Mouse (Mus musculus) stomach, embryonic 15.5 days (tissue): ENCODE data around the gene Gfpt1. TPM values are rescaled to one million over a fixed set of nuclear protein-coding genes. Genes with fewer than 3 reads are reported as not detected.

Experiments used
- ATAC-seq: fragments of 200-750 bp; cut with Nextera tagmentation; 2 replicates; pipeline ENCODE4 v1.8.0; 2017; ENCODE audit warnings: low read depth, moderate number of reproducible peaks, moderate TSS enrichment; ENCODE audit not compliant: insufficient read depth, low FRiP score
- H3K27ac ChIP-seq: fragments of 300-500 bp; sonication (generic); 2 replicates; pipeline ENCODE4 v1.5.1; 2015; ENCODE audit warnings: mild to moderate bottlenecking, inconsistent platforms
- H3K27me3 ChIP-seq: fragments of 300-500 bp; sonication (generic); replicated peaks from 2 replicates; pipeline ENCODE4 v1.6.1; 2015; ENCODE audit warnings: inconsistent platforms
- H3K36me3 ChIP-seq: fragments of 300-500 bp; sonication (generic); 2 replicates; pipeline ENCODE4 v1.6.1; 2015; ENCODE audit warnings: inconsistent platforms
- H3K4me1 ChIP-seq: fragments of 300-500 bp; sonication (generic); 2 replicates; pipeline ENCODE4 v1.6.1; 2015; ENCODE audit warnings: inconsistent platforms
- H3K4me2 ChIP-seq: fragments of 300-500 bp; sonication (generic); 2 replicates; pipeline ENCODE4 v1.6.1; 2015; ENCODE audit warnings: mild to moderate bottlenecking, inconsistent platforms
- H3K4me3 ChIP-seq: fragments of 300-500 bp; sonication (generic); replicated peaks from 2 replicates; pipeline ENCODE4 v1.5.1; 2015; ENCODE audit warnings: inconsistent platforms
- H3K9ac ChIP-seq: fragments of 300-500 bp; sonication (generic); 2 replicates; pipeline ENCODE4 v1.6.1; 2015; ENCODE audit warnings: inconsistent platforms
- H3K9me3 ChIP-seq: fragments of 300-500 bp; sonication (generic); 2 replicates; pipeline ENCODE4 v1.6.1; 2016; ENCODE audit warnings: inconsistent platforms
- WGBS: fragments of 180-500 bp; shearing (Covaris S2); methylation state at CpG from one replicate; pipeline ENCODE4 v1.1.7; 2015; 5-methylcytosine and 5-hydroxymethylcytosine counted together
- polyA plus RNA-seq: library from polyadenylated mRNA; unstranded; fragments of >200 nt; fragmentation: Nextera tagmentation; extraction: Ambion mirVana; gene quantifications from 2 replicates; pipeline ENCODE4 v1.2.1, GENCODE M21; 2015

The Gfpt1 gene
- polyA plus RNA-seq, 1 experiment from 2014 or later = 24.8 TPM

- Histone ChIP-seq H3K4me1 (peaks cover 30% of the 10 kb centered on the region), H3K36me3 (no peaks in the 10 kb centered on the region), H3K9me3 (no peaks in the 10 kb centered on the region), H3K9ac (no peak overlapping the region), H3K4me2 (no peak overlapping the region), H3K27ac (no peak overlapping the region), H3K27me3 (no peaks in the 10 kb centered on the region), H3K4me3 (no peak overlapping the region)
- 84% methylated on average over 1 of the region's 1 CpGs for WGBS
- no peak for ATAC-seq
Measured at GRCm38 (mm10) chr6:87103314-87103713, 60.7 kb downstream of the Gfpt1 start.

- no peak for ATAC-seq
- peaks cover 26% of the 10 kb centered on the region for H3K4me1 ChIP-seq
- no peak within 1 kb of the TSS for H3K4me3 ChIP-seq
- no peaks in the 10 kb centered on the region for H3K9me3 ChIP-seq
- no peak within 1 kb of the TSS for H3K4me2 ChIP-seq
- no peaks in the 10 kb centered on the region for H3K36me3 ChIP-seq
- H3K27me3 ChIP-seq = no peaks in the 10 kb centered on the region
- no peak within 1 kb of the TSS for H3K27ac ChIP-seq
- no peak within 1 kb of the TSS for H3K9ac ChIP-seq
- WGBS = 81% methylated on average over 11 of the region's 11 CpGs
Measured at GRCm38 (mm10) chr6:87104123-87104796, 61.6 kb downstream of the Gfpt1 start, which contains the start of gene D6Ertd527e. Gene D6Ertd527e (plus strand): TSS chr6:87104746.

- ATAC-seq = no peak
- H3K4me3 ChIP-seq = no peak overlapping the region
- no peaks in the 10 kb centered on the region for H3K27me3 ChIP-seq
- H3K27ac ChIP-seq = no peak overlapping the region
- no peaks in the 10 kb centered on the region for H3K36me3 ChIP-seq
- H3K4me1 ChIP-seq = no peaks in the 10 kb centered on the region
- H3K9ac ChIP-seq = no peak overlapping the region
- 92% methylated on average over 1 of the region's 1 CpGs for WGBS
- no peaks in the 10 kb centered on the region for H3K9me3 ChIP-seq
- H3K4me2 ChIP-seq = no peak overlapping the region
Measured at GRCm38 (mm10) chr6:87111493-87111892, 68.8 kb downstream of the Gfpt1 start.

GRCm38 (mm10) chr6:87112125-87112524 lies 69.5 kb downstream of the Gfpt1 start:
- WGBS = 79% methylated on average over 6 of the region's 6 CpGs
- no peak overlapping the region for H3K27ac ChIP-seq
- ATAC-seq = no peak

GRCm38 (mm10) chr6:87115981-87116380 lies 73.3 kb downstream of the Gfpt1 start:
- no peak overlapping the region for H3K4me2 ChIP-seq
- H3K9ac ChIP-seq = no peak overlapping the region
- H3K36me3 ChIP-seq = no peaks in the 10 kb centered on the region
- H3K4me3 ChIP-seq = no peak overlapping the region
- ATAC-seq = no peak
- no peak overlapping the region for H3K27ac ChIP-seq
- WGBS = 78% methylated on average over 2 of the region's 2 CpGs
- H3K4me1 ChIP-seq = 0 out of 2 replicates have a peak, but pooled peaks cover 2% of the 10 kb centered on the region
- no peaks in the 10 kb centered on the region for H3K9me3 ChIP-seq
- H3K27me3 ChIP-seq = no peaks in the 10 kb centered on the region

More at GRCm38 (mm10) chr6:87112125-87112524, 69.5 kb downstream of the Gfpt1 start:
- Histone ChIP-seq H3K4me3 (no peak overlapping the region), H3K4me2 (no peak overlapping the region), H3K36me3 (no peaks in the 10 kb centered on the region), H3K9me3 (no peaks in the 10 kb centered on the region), H3K27me3 (no peaks in the 10 kb centered on the region), H3K4me1 (no peaks in the 10 kb centered on the region), H3K9ac (no peak overlapping the region)

- no peak overlapping the region for H3K4me2 ChIP-seq
- no peak overlapping the region for H3K4me3 ChIP-seq
- H3K27me3 ChIP-seq = no peaks in the 10 kb centered on the region
- H3K9ac ChIP-seq = no peak overlapping the region
- H3K9me3 ChIP-seq = no peaks in the 10 kb centered on the region
- H3K27ac ChIP-seq = no peak overlapping the region
- 0 out of 2 replicates have a peak, but pooled peaks cover 2% of the 10 kb centered on the region for H3K4me1 ChIP-seq
- no peak for ATAC-seq
- WGBS = 84% methylated on average over 7 of the region's 7 CpGs
- no peaks in the 10 kb centered on the region for H3K36me3 ChIP-seq
Measured at GRCm38 (mm10) chr6:87116596-87116995, 74.0 kb downstream of the Gfpt1 start.

GRCm38 (mm10) chr6:87119066-87119837 lies 76.6 kb downstream of the Gfpt1 start:
- WGBS = 79% methylated on average over 20 of the region's 20 CpGs
- Histone ChIP-seq H3K4me1 (0 out of 2 replicates have a peak, but pooled peaks cover 2% of the 10 kb centered on the region), H3K9me3 (no peaks in the 10 kb centered on the region), H3K36me3 (no peaks in the 10 kb centered on the region), H3K4me3 (no peak overlapping the region), H3K27me3 (no peaks in the 10 kb centered on the region), H3K4me2 (no peak overlapping the region), H3K9ac (no peak overlapping the region), H3K27ac (0 out of 2 replicates have a peak overlapping the region, but pooled peaks have one; percentile 2)
- ATAC-seq = peak; percentile 58

GRCm38 (mm10) chr6:87119975-87120374 lies 77.3 kb downstream of the Gfpt1 start:
- Histone ChIP-seq H3K27ac (0 out of 2 replicates have a peak overlapping the region, but pooled peaks have one; percentile 2), H3K4me2 (no peak overlapping the region), H3K9ac (no peak overlapping the region), H3K4me1 (0 out of 2 replicates have a peak, but pooled peaks cover 2% of the 10 kb centered on the region), H3K36me3 (no peaks in the 10 kb centered on the region), H3K9me3 (no peaks in the 10 kb centered on the region), H3K4me3 (no peak overlapping the region), H3K27me3 (no peaks in the 10 kb centered on the region)
- 54% methylated on average over 4 of the region's 4 CpGs for whole genome bisulfite sequencing
- ATAC-seq = peak; percentile 54; the same call in 1 of the 2 replicates

GRCm38 (mm10) chr6:87120661-87121060 lies 78.0 kb downstream of the Gfpt1 start:
- Histone ChIP-seq H3K4me1 (0 out of 2 replicates have a peak, but pooled peaks cover 2% of the 10 kb centered on the region), H3K9ac (no peak overlapping the region), H3K4me3 (no peak overlapping the region), H3K27ac (no peak overlapping the region), H3K27me3 (no peaks in the 10 kb centered on the region), H3K4me2 (no peak overlapping the region), H3K36me3 (no peaks in the 10 kb centered on the region), H3K9me3 (no peaks in the 10 kb centered on the region)
- no peak for ATAC-seq
- WGBS = 84% methylated on average over 6 of the region's 6 CpGs

- no peaks in the 10 kb centered on the region for H3K9me3 ChIP-seq
- no peak overlapping the region for H3K9ac ChIP-seq
- no peak for ATAC-seq
- no peaks in the 10 kb centered on the region for H3K27me3 ChIP-seq
- H3K27ac ChIP-seq = no peak overlapping the region
- 59% methylated on average over 7 of the region's 7 CpGs for WGBS
- 0 out of 2 replicates have a peak, but pooled peaks cover 3% of the 10 kb centered on the region for H3K4me1 ChIP-seq
- no peak overlapping the region for H3K4me3 ChIP-seq
- no peak overlapping the region for H3K4me2 ChIP-seq
- H3K36me3 ChIP-seq = no peaks in the 10 kb centered on the region
Measured at GRCm38 (mm10) chr6:87121961-87122360, 79.3 kb downstream of the Gfpt1 start.

- WGBS = 71% methylated on average over 6 of the region's 6 CpGs
- ATAC-seq = no peak
Measured at GRCm38 (mm10) chr6:87123406-87123805, 80.8 kb downstream of the Gfpt1 start.

GRCm38 (mm10) chr6:87123973-87124372 lies 81.3 kb downstream of the Gfpt1 start:
- Histone ChIP-seq H3K27me3 (no peaks in the 10 kb centered on the region), H3K27ac (no peak overlapping the region), H3K4me1 (0 out of 2 replicates have a peak, but pooled peaks cover 11% of the 10 kb centered on the region), H3K36me3 (no peaks in the 10 kb centered on the region), H3K4me3 (no peak overlapping the region), H3K4me2 (no peak overlapping the region), H3K9ac (no peak overlapping the region), H3K9me3 (no peaks in the 10 kb centered on the region)
- 79% methylated on average over 4 of the region's 4 CpGs for WGBS
- ATAC-seq = no peak

More at GRCm38 (mm10) chr6:87123406-87123805, 80.8 kb downstream of the Gfpt1 start:
- Histone ChIP-seq H3K36me3 (no peaks in the 10 kb centered on the region), H3K4me3 (no peak overlapping the region), H3K9ac (no peak overlapping the region), H3K9me3 (no peaks in the 10 kb centered on the region), H3K4me2 (no peak overlapping the region), H3K4me1 (0 out of 2 replicates have a peak, but pooled peaks cover 11% of the 10 kb centered on the region), H3K27me3 (no peaks in the 10 kb centered on the region), H3K27ac (no peak overlapping the region)
